Mouse (Mus musculus) kidney, adult 9 months (tissue): ENCODE results near the gene Rbp1.

Experiments
- DNase-seq: peaks from one replicate; pipeline ENCODE4 v3.0.0; 2022

Rbp1 gene

DNA sequence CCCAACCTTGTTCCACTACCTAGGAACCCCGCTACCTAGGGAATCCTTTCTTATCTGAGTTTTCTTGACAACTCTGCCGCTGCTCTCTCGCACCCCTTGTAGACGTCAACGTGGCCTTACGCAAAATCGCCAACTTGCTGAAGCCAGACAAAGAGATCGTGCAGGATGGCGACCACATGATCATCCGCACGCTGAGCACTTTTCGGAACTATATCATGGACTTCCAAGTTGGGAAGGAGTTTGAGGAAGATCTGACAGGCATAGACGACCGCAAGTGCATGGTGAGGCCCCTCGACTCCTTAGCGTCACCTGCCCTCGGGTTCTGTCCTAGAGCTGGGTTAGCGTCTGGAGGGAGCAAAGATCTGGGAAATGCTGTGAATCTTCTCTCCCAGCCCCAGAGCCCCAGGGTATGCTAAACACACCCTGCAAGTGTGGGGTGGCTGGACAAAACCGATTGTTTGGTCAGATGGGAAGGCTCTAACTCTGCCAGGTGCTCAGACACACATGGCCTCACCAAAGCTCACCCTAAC is 2.7 kb downstream of the Rbp1 start:
- DNase-seq: no peak

- DNase-seq: no peak
Observed at GRCm38 (mm10) chr9:98427906-98428517, 5.3 kb downstream of the Rbp1 start.

- peak; percentile 42 for DNase-seq
Observed at GRCm38 (mm10) chr9:98428783-98429182, 6.0 kb downstream of the Rbp1 start.

DNA sequence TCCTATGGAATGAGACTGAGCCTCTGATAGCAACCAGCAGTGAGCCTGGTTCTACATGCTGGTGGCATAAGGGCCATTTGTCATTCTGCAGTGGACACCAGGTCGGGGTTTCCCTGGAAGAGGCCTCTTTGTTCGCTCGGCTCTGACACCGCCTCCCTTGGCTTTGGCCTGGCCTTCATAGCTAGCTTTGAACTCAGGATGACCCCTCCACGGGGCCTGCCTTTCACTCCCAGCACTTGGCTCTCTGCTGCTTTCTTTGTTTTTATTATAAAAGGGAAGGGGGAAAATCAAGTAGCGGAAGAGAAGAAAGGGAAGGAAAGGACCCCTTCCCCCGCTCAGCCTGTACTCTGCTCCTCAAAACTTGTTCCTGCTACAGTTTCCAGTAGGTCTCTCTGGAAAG is 7.0 kb downstream of the Rbp1 start:
- peak; percentile 38 for DNase-seq

DNA sequence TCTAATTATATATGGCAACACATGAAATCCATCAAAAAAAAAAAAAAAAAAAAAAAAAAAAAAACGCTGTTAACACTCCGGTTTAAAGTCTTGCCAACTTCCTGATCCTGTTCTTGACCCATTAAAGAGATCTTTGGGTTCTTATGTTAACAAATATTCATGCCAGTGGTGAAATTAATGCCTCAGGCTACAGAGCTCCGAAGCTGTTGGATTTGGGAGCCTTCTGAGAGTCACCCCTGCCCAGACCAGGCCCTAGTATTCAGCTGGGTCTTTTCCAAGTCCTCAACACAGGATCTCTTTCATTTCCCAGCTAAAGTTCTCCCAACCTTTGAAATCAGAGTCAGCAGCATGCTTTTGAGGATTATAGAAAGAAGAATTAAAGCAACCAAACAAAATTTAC is 7.8 kb downstream of the Rbp1 start:
- no peak for DNase-seq

GRCm38 (mm10) chr9:98433021-98433420 is 10.3 kb downstream of the Rbp1 start:
- no peak for DNase-seq

- DNase-seq: no peak
Observed at GRCm38 (mm10) chr9:98433956-98434588, 11.3 kb downstream of the Rbp1 start.

DNA sequence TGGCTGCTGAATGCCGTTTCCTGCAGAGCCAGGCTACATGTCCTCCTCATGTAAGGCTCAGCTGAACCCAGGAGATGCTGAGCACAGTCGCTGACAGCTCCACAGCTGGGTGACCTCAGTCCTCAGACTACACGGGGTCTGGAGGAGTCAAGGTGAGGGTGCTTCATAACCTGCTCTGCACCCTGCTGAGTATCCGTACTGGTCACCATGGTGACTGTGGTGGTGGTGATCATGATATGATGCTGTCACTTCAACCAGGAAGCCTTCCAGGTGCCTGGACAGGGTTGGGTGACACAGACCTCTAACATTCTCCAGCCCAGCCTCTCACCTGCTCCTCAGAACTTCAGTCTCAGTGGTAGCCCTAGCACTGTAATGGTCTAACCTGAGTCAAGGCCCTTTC is 15.1 kb downstream of the Rbp1 start:
- no peak for DNase-seq

DNA sequence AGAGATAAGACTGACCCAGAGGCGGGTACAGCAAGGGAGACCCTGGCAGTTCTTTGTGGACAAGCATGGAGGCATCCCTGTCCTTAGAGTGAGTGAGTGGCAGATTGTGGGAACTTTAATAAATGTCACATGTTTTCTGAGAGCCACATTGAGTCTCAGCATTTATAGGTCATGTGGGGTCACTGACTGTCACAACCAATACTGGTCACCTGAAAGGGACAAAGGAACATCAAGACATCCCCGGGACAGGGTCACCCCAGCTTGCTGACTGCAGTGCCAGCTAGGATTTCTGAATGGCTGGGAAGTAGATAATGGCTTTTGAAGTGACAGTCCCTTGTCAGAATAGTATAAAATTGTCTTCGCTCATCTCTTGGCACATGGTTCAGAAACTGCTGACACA is 16.3 kb downstream of the Rbp1 start:
- no peak for DNase-seq

GRCm38 (mm10) chr9:98442638-98443037 is 19.9 kb downstream of the Rbp1 start:
- DNase-seq: no peak

DNA sequence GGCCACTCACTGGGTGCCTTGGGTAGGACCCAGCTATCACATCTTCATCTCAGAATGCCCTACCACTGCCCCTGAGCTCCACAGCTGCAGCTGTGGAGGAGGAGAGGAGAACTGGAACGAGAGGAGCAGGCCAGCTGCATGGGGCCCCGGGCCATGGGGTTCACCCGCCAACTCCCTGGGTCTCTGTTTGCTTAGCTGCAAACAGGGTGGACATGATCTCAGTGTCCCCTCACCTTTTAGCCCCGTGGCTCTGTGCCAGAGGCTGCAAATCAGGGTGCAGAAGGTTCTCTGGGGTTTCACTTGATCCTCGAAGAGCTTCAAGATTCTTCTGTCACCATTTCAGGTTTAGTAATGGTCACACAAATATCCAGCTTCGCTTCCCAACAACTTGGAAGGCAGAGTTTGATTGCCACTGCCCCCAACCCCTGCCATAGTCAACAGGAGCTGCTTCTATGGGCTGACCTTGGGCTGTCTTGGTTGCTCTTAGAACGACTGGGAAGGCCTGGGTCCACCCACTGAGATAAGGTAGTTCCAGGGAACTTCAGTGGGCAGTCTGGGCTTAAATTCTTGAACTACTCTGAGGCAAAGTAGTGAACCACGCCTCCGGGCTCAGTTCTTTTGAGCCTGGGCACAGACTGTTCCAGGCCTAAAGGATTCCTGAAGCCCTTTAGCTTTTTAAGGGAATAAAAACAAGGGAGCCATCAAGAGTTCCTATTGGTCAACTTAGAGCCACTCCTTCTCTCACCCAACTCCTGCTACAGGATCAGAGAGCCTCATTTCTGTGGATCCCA is 22.8 kb downstream of the Rbp1 start:
- DNase-seq: no peak

DNA sequence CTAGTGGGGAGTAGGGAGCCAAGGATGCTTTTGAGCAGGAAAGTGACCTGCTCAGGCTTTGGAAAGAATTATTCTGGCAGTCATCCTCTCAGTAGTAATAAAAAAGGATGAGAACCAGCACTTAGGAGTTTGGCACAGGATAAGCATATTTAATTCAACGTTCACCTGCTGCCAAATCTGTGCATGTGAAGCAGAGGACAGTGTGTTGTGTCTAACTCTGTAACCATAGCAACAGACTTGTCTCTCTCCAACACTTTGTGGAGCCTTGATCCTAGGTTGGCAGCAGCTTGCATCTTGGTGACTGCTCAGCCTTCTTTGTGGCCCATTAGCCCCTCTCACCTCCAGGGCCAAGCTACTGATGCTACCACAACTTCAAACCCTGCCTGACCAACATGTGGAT is 28.2 kb downstream of the Rbp1 start:
- no peak for DNase-seq

- no peak for DNase-seq
Observed at GRCm38 (mm10) chr9:98466709-98467108, 43.9 kb downstream of the Rbp1 start.

DNA sequence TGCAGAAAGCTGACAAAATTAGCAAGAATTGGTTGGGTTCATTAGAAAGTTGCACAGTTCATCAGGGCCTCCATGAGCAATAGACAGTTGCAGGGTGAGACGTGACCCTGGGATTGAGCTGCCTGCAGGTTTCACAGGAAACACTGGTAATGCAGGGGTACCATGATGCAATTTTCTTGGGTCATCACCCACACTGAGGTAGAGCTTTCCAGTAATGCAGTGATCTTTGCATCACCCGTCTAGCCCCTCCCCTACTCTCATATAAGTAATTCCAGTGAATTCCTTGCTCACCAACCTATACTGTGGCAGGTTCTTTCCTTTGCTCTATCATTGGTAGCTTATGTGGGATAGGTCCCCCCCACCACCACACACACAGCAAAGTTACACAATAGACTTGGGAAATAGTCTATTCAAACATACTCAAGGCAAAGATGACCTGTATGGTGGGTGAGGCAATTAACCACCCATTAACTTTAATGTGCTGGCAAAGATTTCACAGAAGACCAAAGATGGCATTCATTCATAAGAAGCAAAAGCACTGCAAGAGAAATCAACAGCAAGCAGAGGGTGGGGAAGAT is 57.5 kb downstream of the Rbp1 start:
- no peak for DNase-seq

DNA sequence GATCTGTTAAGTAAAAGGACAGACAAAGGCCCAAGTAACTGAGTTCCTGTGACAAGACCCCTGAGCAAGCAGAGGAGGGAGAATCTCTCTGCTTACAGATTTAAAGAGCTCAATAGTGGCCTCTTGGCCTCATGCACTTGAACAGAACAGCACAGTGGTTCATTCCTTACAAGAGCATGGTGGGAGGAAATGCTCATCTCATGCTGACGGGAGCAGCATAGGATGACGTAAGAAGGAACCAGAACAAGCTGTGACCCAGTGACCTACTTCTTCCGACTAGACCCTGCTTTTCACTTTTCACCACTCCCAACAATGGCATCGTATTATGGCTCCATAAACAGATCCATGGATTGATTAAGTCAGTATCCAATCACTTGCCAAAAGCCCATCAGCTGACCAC is 59.5 kb downstream of the Rbp1 start:
- DNase-seq: no peak

GRCm38 (mm10) chr9:98485020-98485419 is 62.3 kb downstream of the Rbp1 start:
- no peak for DNase-seq

DNA sequence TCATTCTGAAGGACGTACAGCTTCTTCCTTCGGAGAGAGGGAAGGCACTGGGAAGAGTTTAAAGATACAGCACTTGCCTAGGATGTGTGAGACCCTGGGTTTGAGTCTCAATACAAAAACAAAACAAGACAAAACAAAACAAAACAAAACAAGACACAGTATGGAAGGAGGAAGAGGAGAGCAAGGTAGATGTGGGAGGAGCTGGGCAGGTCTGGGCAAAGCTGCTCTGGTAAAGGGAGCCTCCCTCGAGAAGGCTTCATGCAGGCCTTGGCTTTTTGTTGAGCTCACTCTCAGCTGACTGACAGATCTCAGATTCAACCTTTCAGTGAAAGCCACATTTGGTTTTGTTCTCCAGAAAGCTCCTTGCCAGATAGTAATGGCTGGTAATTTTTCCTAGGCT is 63.1 kb downstream of the Rbp1 start, which contains the start of gene Rbp2:
TSS of gene Rbp2 (plus strand) at position 301 of the 400 bp plus-strand sequence.
- no peak for DNase-seq

DNA sequence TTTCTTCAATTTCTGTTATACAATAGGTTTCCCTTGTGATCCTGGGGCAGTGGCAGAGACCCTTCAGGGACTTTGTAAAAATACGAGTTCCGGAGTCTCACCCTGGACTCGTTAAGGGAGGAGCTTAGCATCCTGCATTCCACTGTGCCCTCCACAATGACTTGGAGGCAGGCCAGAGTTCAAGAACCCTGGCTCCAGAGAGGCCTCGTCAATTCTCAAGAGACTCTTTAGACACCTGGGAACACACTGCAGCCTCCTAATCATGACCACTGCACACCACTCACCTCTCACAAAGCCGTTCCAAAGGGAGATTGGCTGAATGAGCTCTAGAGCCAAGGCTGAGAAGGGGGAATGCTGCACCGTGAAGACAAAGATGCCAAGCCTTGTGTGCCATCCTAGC is 64.5 kb downstream of the Rbp1 start:
- peak; percentile 6 for DNase-seq

GRCm38 (mm10) chr9:98489532-98489931 is 66.8 kb downstream of the Rbp1 start:
- DNase-seq: no peak

DNA sequence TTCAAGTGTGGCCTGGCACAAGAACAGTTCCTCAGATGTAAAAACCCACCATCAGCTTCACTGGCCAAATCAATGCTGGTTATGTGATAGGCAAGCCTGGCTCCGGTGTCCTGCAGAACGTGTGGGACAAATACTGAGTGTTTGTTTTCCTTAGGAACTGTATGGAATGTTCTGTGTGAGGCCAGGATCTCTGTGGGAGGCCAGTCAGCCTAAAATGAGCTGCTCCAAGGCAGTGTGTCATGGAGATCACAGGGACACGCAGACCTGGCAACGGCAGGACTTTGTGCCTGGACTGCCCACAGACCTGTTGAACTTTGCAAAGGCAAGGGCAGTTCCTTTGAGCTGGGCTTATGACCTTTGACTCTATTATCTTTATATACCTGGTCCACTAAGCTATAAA is 67.4 kb downstream of the Rbp1 start:
- peak; percentile 31 for DNase-seq

GRCm38 (mm10) chr9:98491071-98491470 is 68.3 kb downstream of the Rbp1 start:
- no peak for DNase-seq

DNA sequence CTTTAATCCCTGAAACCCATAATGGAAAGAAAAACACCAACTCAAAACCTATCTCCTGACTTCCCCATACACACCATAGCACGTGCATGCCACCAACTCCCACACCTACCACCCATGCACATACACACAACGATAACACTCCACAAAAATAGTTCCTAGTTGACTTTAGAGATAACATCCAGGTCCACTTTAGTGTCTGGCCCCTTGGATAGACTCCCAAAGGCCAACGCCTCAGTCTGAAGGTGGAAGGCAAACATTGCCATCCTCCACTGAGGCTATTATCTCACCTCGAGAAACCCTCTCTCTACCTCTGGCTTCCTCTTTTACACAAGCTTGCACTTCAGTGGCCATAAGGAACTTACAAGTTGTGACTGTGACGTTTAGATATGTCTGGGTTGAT is 69.5 kb downstream of the Rbp1 start:
- DNase-seq: no peak

- DNase-seq: no peak
Observed at GRCm38 (mm10) chr9:98492821-98493220, 70.1 kb downstream of the Rbp1 start.
